Mouse (Mus musculus) embryonic facial prominence, embryonic 10.5 days (tissue): ENCODE measurements around the gene Rnf149. TPM values are rescaled to one million over a fixed set of nuclear protein-coding genes. Genes with fewer than 3 reads are reported as not detected.

Experiments used
- DNase-seq: peaks from one replicate; pipeline ENCODE4 v3.0.0-alpha.2; 2017; ENCODE audit warnings: low spot score
- H3K27ac ChIP-seq: fragments of 300-500 bp; sonication (generic); replicated peaks from 2 replicates; pipeline ENCODE4 v1.5.1; 2016; ENCODE audit warnings: mild to moderate bottlenecking
- H3K27me3 ChIP-seq: fragments of 300-500 bp; sonication (generic); replicated peaks from 2 replicates; pipeline ENCODE4 v1.6.1; 2016; ENCODE audit warnings: low read depth, mild to moderate bottlenecking; ENCODE audit not compliant: poor library complexity, severe bottlenecking
- H3K36me3 ChIP-seq: fragments of 300-500 bp; sonication (generic); replicated peaks from 2 replicates; pipeline ENCODE4 v1.6.1; 2016; ENCODE audit warnings: mild to moderate bottlenecking, moderate library complexity
- H3K4me1 ChIP-seq: fragments of 300-500 bp; sonication (generic); 2 replicates; pipeline ENCODE4 v1.6.1; 2016
- H3K4me3 ChIP-seq: fragments of 300-500 bp; sonication (generic); 2 replicates; pipeline ENCODE4 v1.5.1; 2016; ENCODE audit warnings: mild to moderate bottlenecking, moderate library complexity
- H3K9me3 ChIP-seq: fragments of 300-500 bp; sonication (generic); 2 replicates; pipeline ENCODE4 v1.6.1; 2016; ENCODE audit warnings: mild to moderate bottlenecking
- WGBS: fragments of 180-500 bp; shearing (Covaris S2); methylation state at CpG from one replicate; pipeline ENCODE4 v1.1.7; 2016; 5-methylcytosine and 5-hydroxymethylcytosine counted together
- polyA plus RNA-seq: library from polyadenylated mRNA; unstranded; fragments of >200 nt; fragmentation: Nextera tagmentation; extraction: Ambion mirVana; gene quantifications from 2 replicates; pipeline ENCODE4 v1.2.1, GENCODE M21; 2016

The Rnf149 gene
- polyA plus RNA-seq, 1 experiment from 2014 or later = 23.4 TPM

GRCm38 (mm10) chr1:39515303-39515991, 61.8 kb downstream of the Rnf149 start:
- WGBS = 83% methylated on average over 10 of the region's 10 CpGs
- no peaks in the 10 kb centered on the region for H3K36me3 ChIP-seq
- no peaks in the 10 kb centered on the region for H3K27me3 ChIP-seq
- no peak overlapping the region for H3K4me3 ChIP-seq
- H3K9me3 ChIP-seq = no peaks in the 10 kb centered on the region
- H3K4me1 ChIP-seq = 0 out of 2 replicates have a peak, but pooled peaks cover 4% of the 10 kb centered on the region
- H3K27ac ChIP-seq = no peak overlapping the region
- DNase-seq = no peak

GRCm38 (mm10) chr1:39512183-39512582, 65.0 kb downstream of the Rnf149 start:
- H3K9me3 ChIP-seq = no peaks in the 10 kb centered on the region
- H3K27ac ChIP-seq = no peak overlapping the region
- DNase-seq = no peak
- H3K4me3 ChIP-seq = no peak overlapping the region
- no peaks in the 10 kb centered on the region for H3K27me3 ChIP-seq
- H3K36me3 ChIP-seq = no peaks in the 10 kb centered on the region
- WGBS = 86% methylated on average over 1 of the region's 1 CpGs
- peaks cover 12% of the 10 kb centered on the region; the same call in 1 of the 2 replicates for H3K4me1 ChIP-seq

GRCm38 (mm10) chr1:39511775-39512174, 65.4 kb downstream of the Rnf149 start:
- H3K27me3 ChIP-seq = no peaks in the 10 kb centered on the region
- H3K4me1 ChIP-seq = peaks cover 12% of the 10 kb centered on the region; the same call in 1 of the 2 replicates
- no peaks in the 10 kb centered on the region for H3K36me3 ChIP-seq
- WGBS = 80% methylated on average over 8 of the region's 8 CpGs
- H3K9me3 ChIP-seq = no peaks in the 10 kb centered on the region
- H3K27ac ChIP-seq = no peak overlapping the region
- no peak for DNase-seq
- no peak overlapping the region for H3K4me3 ChIP-seq

- Histone ChIP-seq H3K36me3 (no peaks in the 10 kb centered on the region), H3K27me3 (no peaks in the 10 kb centered on the region), H3K4me1 (peaks cover 15% of the 10 kb centered on the region; the same call in 1 of the 2 replicates), H3K4me3 (no peak overlapping the region), H3K27ac (no peak overlapping the region), H3K9me3 (no peaks in the 10 kb centered on the region)
- WGBS = 74% methylated on average over 9 of the region's 9 CpGs
- DNase-seq = no peak
Observed at GRCm38 (mm10) chr1:39505600-39505999, 71.6 kb downstream of the Rnf149 start.

- no peaks in the 10 kb centered on the region for H3K27me3 ChIP-seq
- no peak overlapping the region for H3K27ac ChIP-seq
- H3K4me1 ChIP-seq = peaks cover 8% of the 10 kb centered on the region; the same call in 1 of the 2 replicates
- DNase-seq = no peak
- 17% methylated on average over 1 of the region's 1 CpGs for WGBS
- no peak overlapping the region for H3K4me3 ChIP-seq
- H3K36me3 ChIP-seq = no peaks in the 10 kb centered on the region
- no peaks in the 10 kb centered on the region for H3K9me3 ChIP-seq
Observed at GRCm38 (mm10) chr1:39504261-39504660, 72.9 kb downstream of the Rnf149 start.

GRCm38 (mm10) chr1:39502817-39503633, 74.2 kb downstream of the Rnf149 start:
- no peak overlapping the region for H3K27ac ChIP-seq
- peaks cover 8% of the 10 kb centered on the region; the same call in 1 of the 2 replicates for H3K4me1 ChIP-seq
- DNase-seq = no peak
- no peaks in the 10 kb centered on the region for H3K9me3 ChIP-seq
- 88% methylated on average over 17 of the region's 17 CpGs for WGBS
- no peak overlapping the region for H3K4me3 ChIP-seq
- H3K36me3 ChIP-seq = no peaks in the 10 kb centered on the region
- H3K27me3 ChIP-seq = no peaks in the 10 kb centered on the region

Other genes with a start within 250 kb of the Rnf149 start
- gene Rpl31, start 209.6 kb downstream of the Rnf149 start, polyA plus RNA-seq = 487 and 499 TPM in 2 replicates
- gene Tbc1d8, start 98.7 kb downstream of the Rnf149 start, polyA plus RNA-seq = 5.2 and 5.3 TPM in 2 replicates
- 23.2 and 25.3 TPM in 2 replicates for gene Cnot11, start 42.4 kb downstream of the Rnf149 start, polyA plus RNA-seq
- 0.06 and 0.14 TPM in 2 replicates for gene Creg2, start 74.1 kb upstream of the Rnf149 start, polyA plus RNA-seq
- 0.43 and 0.56 TPM in 2 replicates for gene Rfx8, start 143.6 kb upstream of the Rnf149 start, polyA plus RNA-seq
- not detected in 2 replicates for gene Gm3646, start 227.9 kb upstream of the Rnf149 start, polyA plus RNA-seq